Mouse (Mus musculus) stomach, postnatal 0 days (tissue): ENCODE data around the gene Slmap. TPM values are rescaled to one million over a fixed set of nuclear protein-coding genes. Genes with fewer than 3 reads are reported as not detected.

ENCODE experiments used
- ATAC-seq: fragments of 200-750 bp; cut with Nextera tagmentation; 2 replicates; pipeline ENCODE4 v1.8.0; 2017; ENCODE audit not compliant: low FRiP score, low TSS enrichment
- DNase-seq: peaks from one replicate; pipeline ENCODE4 v3.0.0-alpha.2; 2016; ENCODE audit warnings: low spot score
- H3K27ac ChIP-seq: fragments of 300-500 bp; sonication (generic); replicated peaks from 2 replicates; pipeline ENCODE4 v1.5.1; 2014; ENCODE audit warnings: mild to moderate bottlenecking, control low read depth
- H3K27me3 ChIP-seq: fragments of 300-500 bp; sonication (generic); 2 replicates; pipeline ENCODE4 v1.6.1; 2014; ENCODE audit warnings: low read length; ENCODE audit not compliant: control insufficient read depth, insufficient read depth
- H3K36me3 ChIP-seq: fragments of 300-500 bp; sonication (generic); 2 replicates; pipeline ENCODE4 v1.6.1; 2014; ENCODE audit warnings: low read length, mixed read lengths; ENCODE audit not compliant: control insufficient read depth, insufficient read depth
- H3K4me1 ChIP-seq: fragments of 300-500 bp; sonication (generic); replicated peaks from 2 replicates; pipeline ENCODE4 v1.6.1; 2014; ENCODE audit warnings: antibody characterized with exemption; ENCODE audit not compliant: control insufficient read depth, insufficient read depth
- H3K4me2 ChIP-seq: fragments of 300-500 bp; sonication (generic); replicated peaks from 2 replicates; pipeline ENCODE4 v1.6.1; 2014; ENCODE audit warnings: low read depth, mild to moderate bottlenecking, control low read depth, moderate library complexity
- H3K4me3 ChIP-seq: fragments of 300-500 bp; sonication (generic); 2 replicates; pipeline ENCODE4 v1.5.1; 2014; ENCODE audit warnings: low read depth, low read length, control low read depth
- H3K9ac ChIP-seq: fragments of 300-500 bp; sonication (generic); 2 replicates; pipeline ENCODE4 v1.6.1; 2014; ENCODE audit warnings: mild to moderate bottlenecking, low read length, control low read depth, mixed read lengths
- H3K9me3 ChIP-seq: fragments of 300-500 bp; sonication (generic); 2 replicates; pipeline ENCODE4 v1.6.1; 2016; ENCODE audit warnings: low read length; ENCODE audit not compliant: control insufficient read depth
- CTCF ChIP-seq: IDR thresholded peaks from 2 replicates; pipeline ENCODE4 v1.5.1; 2016; ENCODE audit warnings: antibody characterized with exemption, low read depth, mild to moderate bottlenecking, moderate library complexity
- EP300 ChIP-seq: optimal IDR thresholded peaks from 2 replicates; pipeline ENCODE3; 2016; ENCODE audit warnings: antibody characterized with exemption
- whole genome bisulfite sequencing: fragments of 180-500 bp; shearing (Covaris S2); extraction: QIAGEN DNeasy Blood & Tissue Kit; methylation state at CpG from one replicate; pipeline ENCODE4 v1.1.7; 2014; 5-methylcytosine and 5-hydroxymethylcytosine counted together
- polyA plus RNA-seq: library from polyadenylated mRNA; unstranded; fragments of >200 nt; fragmentation: Nextera tagmentation; extraction: Ambion mirVana; gene quantifications from 2 replicates; pipeline ENCODE4 v1.2.1, GENCODE M21; 2015

Gene Slmap
- polyA plus RNA-seq, 1 experiment from 2014 or later: 76.5 TPM

DNA sequence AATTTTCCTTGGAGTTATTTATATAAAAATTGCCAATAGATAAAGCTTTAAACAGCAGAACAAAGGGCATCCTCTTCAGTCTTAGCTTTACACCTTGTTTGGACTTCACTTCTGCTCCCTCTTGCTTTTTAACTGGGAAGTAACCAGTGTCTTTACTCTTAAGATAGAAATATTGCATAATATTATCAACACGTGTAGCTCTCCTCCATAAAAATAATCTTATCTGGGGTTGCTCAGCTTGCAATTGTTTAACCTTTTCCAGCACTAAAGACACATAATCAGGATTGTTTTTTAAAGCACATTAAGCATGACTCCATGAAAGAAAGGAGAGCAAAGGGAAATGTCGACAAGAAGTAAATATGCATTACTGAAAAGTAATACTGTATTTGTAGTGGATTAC, 114.5 kb downstream of the Slmap start:
- Histone ChIP-seq H3K9ac (no peak overlapping the region), H3K27me3 (no peaks in the 10 kb centered on the region), H3K4me2 (no peak overlapping the region), H3K36me3 (peaks cover 19% of the 10 kb centered on the region; the same call in 1 of the 2 replicates), H3K9me3 (no peaks in the 10 kb centered on the region), H3K4me3 (no peak overlapping the region), H3K4me1 (no peaks in the 10 kb centered on the region), H3K27ac (no peak overlapping the region)
- DNase-seq (no peak), ATAC-seq (no peak)
- 37% methylated on average over 2 of the region's 2 CpGs for WGBS
- no peak for TF ChIP-seq CTCF
- TF ChIP-seq EP300: no peak

DNA sequence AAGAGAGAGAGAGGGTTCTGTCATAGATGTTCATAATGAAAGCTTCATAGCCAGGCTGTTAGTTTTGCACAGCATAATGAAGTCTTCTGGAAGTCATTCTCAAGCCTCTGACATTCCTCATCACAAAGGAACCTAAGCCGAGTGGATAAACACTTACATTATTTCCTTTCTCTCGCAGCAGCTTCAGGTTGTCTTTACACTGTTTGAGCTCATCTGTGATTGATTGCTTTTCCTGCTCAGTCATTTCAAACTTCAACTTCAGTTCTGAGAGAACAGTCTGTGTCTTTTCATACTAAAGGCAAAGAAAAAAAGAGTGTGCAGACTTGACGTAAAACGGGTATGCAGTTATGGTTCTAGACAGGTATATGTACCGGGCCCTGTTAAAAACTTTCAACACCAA, 116.8 kb downstream of the Slmap start:
- Histone ChIP-seq H3K9me3 (no peaks in the 10 kb centered on the region), H3K4me2 (no peak overlapping the region), H3K27ac (no peak overlapping the region), H3K4me3 (no peak overlapping the region), H3K27me3 (no peaks in the 10 kb centered on the region), H3K36me3 (peaks cover 14% of the 10 kb centered on the region; the same call in 1 of the 2 replicates), H3K4me1 (no peaks in the 10 kb centered on the region), H3K9ac (no peak overlapping the region)
- DNase-seq (no peak), ATAC-seq (no peak)
- no peak for TF ChIP-seq EP300
- no peak for TF ChIP-seq CTCF
- WGBS: 47% methylated on average over 5 of the region's 5 CpGs

- Histone ChIP-seq H3K9me3 (no peaks in the 10 kb centered on the region), H3K27ac (no peak overlapping the region), H3K4me2 (no peak overlapping the region), H3K36me3 (peaks cover 10% of the 10 kb centered on the region; the same call in 1 of the 2 replicates), H3K9ac (no peak overlapping the region), H3K4me1 (no peaks in the 10 kb centered on the region), H3K27me3 (no peaks in the 10 kb centered on the region), H3K4me3 (no peak overlapping the region)
- DNase-seq (no peak), ATAC-seq (no peak)
- 63% methylated on average over 4 of the region's 4 CpGs for WGBS
- no peak for TF ChIP-seq CTCF
- TF ChIP-seq EP300: no peak
These were observed 117.6 kb downstream of the Slmap start for GRCm38 (mm10) chr14:26417088-26417487.

DNA sequence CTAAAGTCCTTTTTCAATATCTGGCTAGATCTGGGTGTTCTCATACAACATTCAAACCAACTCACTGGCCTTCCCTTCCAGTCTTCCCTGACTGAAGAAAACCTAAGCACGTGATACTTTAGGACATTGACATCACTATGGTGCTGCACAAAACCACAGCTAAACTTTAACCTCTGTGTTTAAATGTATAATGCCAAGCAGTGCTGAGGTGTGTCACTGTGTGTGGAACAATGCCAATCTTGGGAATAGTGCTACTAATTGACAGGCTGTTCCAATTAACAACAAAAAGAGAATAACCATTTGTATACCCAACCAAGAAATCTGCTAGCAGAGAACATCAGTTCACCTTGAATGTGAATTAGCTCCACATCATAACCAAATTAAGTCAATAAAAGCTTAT, 121.2 kb downstream of the Slmap start:
- no peaks in the 10 kb centered on the region for H3K27me3 ChIP-seq
- no peaks in the 10 kb centered on the region for H3K9me3 ChIP-seq
- H3K4me1 ChIP-seq: no peaks in the 10 kb centered on the region
- TF ChIP-seq CTCF: no peak
- H3K36me3 ChIP-seq: peaks cover 6% of the 10 kb centered on the region; the same call in 1 of the 2 replicates
- WGBS: 51% methylated on average over 1 of the region's 1 CpGs
- H3K4me2 ChIP-seq: no peak overlapping the region
- no peak overlapping the region for H3K27ac ChIP-seq
- no peak for DNase-seq
- no peak overlapping the region for H3K9ac ChIP-seq
- no peak for ATAC-seq
- H3K4me3 ChIP-seq: no peak overlapping the region

GRCm38 (mm10) chr14:26406746-26407145, 128.0 kb downstream of the Slmap start:
- H3K9me3 ChIP-seq: no peaks in the 10 kb centered on the region
- H3K4me2 ChIP-seq: no peak overlapping the region
- H3K27ac ChIP-seq: no peak overlapping the region
- no peak overlapping the region for H3K4me3 ChIP-seq
- H3K4me1 ChIP-seq: no peaks in the 10 kb centered on the region
- ATAC-seq (no peak), DNase-seq (no peak)
- TF ChIP-seq CTCF: no peak
- TF ChIP-seq EP300: no peak
- H3K9ac ChIP-seq: no peak overlapping the region
- WGBS: 91% methylated on average over 7 of the region's 7 CpGs
- no peaks in the 10 kb centered on the region for H3K27me3 ChIP-seq
- 0 out of 2 replicates have a peak, but pooled peaks cover 2% of the 10 kb centered on the region for H3K36me3 ChIP-seq

DNA sequence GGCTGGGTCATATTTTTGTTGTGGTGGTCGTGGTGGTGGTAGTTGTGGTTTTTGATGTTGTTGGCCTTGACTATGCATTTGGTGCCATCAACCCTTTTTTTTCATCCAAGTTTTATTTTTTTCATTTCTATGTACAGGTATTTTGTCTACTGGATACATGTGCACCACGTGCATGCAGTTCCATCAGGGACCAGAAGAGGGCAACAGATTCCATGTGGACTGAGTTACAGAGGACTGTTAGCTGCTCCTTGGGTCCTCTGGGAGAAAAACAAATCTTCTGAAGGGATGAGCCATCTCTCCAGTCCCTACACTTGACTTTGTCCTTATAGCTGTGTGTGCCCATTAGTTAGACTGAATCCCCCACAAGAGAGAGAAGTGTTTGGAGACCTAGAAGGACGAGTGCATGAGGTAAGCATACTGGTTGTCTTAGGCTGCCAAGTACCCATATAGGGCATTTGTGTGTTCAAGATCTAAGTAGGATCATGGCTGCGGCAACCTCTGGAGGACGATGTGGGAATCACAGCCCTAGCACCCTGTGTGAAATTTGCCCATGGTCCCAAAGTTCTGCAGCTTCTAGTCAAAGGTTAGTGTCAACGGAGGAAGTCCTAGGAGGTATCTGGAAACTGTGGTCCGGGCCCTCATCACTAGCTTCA, 136.1 kb downstream of the Slmap start:
- H3K4me3 ChIP-seq: no peak overlapping the region
- no peaks in the 10 kb centered on the region for H3K4me1 ChIP-seq
- H3K4me2 ChIP-seq: no peak overlapping the region
- DNase-seq (no peak), ATAC-seq (no peak)
- 96% methylated on average over 7 of the region's 7 CpGs for WGBS
- H3K9ac ChIP-seq: no peak overlapping the region
- H3K36me3 ChIP-seq: no peaks in the 10 kb centered on the region
- TF ChIP-seq CTCF (peak; percentile 46), EP300 (no peak)
- H3K9me3 ChIP-seq: 0 out of 2 replicates have a peak, but pooled peaks cover 2% of the 10 kb centered on the region
- H3K27me3 ChIP-seq: no peaks in the 10 kb centered on the region
- no peak overlapping the region for H3K27ac ChIP-seq
